Mouse (Mus musculus) T-cell, adult 2 months (primary cell): Measurements from ENCODE around the gene Gsta1.
A peak's percentile ranks its signal among the peaks of the same experiment; 100 is the strongest.
"Not testable (repeated sequence)": the region's sequence is repeated elsewhere in the genome, so short reads cannot be mapped to it uniquely, and the experiment has no call there.

ENCODE experiments used
- DNase-seq: peaks from one replicate; pipeline ENCODE4 v3.0.0; 2022; ENCODE audit warnings: low spot score

The Gsta1 gene

GRCm38 (mm10) chr9:78233121-78233695 lies 2.8 kb downstream of the Gsta1 start:
- DNase-seq, result not testable (repeated sequence)

GRCm38 (mm10) chr9:78255683-78256470 lies 25.4 kb downstream of the Gsta1 start:
- DNase-seq, result not testable (repeated sequence)

GRCm38 (mm10) chr9:78256914-78257313 lies 26.5 kb downstream of the Gsta1 start, which contains the start of gene Gm3776:
Gm3776 (plus strand) TSS chr9:78257129.
- DNase-seq, result not testable (repeated sequence)

- DNase-seq, result peak; percentile 34
Observed at GRCm38 (mm10) chr9:78259688-78260087, 29.2 kb downstream of the Gsta1 start.

GRCm38 (mm10) chr9:78270945-78271344 lies 40.5 kb downstream of the Gsta1 start:
- not testable (repeated sequence) for DNase-seq

GRCm38 (mm10) chr9:78282002-78282711 lies 51.7 kb downstream of the Gsta1 start:
- DNase-seq, result not testable (repeated sequence)

GRCm38 (mm10) chr9:78289063-78289462 lies 58.6 kb downstream of the Gsta1 start:
- not testable (repeated sequence) for DNase-seq

GRCm38 (mm10) chr9:78289723-78290122 lies 59.3 kb downstream of the Gsta1 start, which contains the start of gene Gm10639:
Gm10639 (plus strand) TSS chr9:78289923.
- not testable (repeated sequence) for DNase-seq
